Comparison of ENCODE assay signal across 8 mouse cellular contexts in genomic region chrX:101638856-101639255, GRCm38 (mm10). TPM values are rescaled to one million over a fixed set of nuclear protein-coding genes. Genes with fewer than 3 reads are reported as not detected.
DNase-seq lines count a peak whose midpoint lies in the region; ATAC-seq lines count a peak whose summit lies in the region.

No protein-coding gene starts in this region.

- ATAC-seq in lung, embryonic 15.5 days (ENCODE audit: borderline replicate concordance, extremely low read depth, low FRiP score, low TSS enrichment) = no peak
- ATAC-seq in embryonic facial prominence, embryonic 13.5 days (ENCODE audit: insufficient number of reproducible peaks, insufficient read depth, low FRiP score, low TSS enrichment, low read depth) = no peak
- ATAC-seq in intestine, embryonic 15.5 days = no peak
- ATAC-seq in neural tube, embryonic 14.5 days (ENCODE audit: low read depth) = no peak

- peak overlapping the region; percentile 64; the same call in 1 of the 2 replicates for H3K4me3 ChIP-seq in lung, embryonic 15.5 days
- H3K4me3 ChIP-seq in embryonic facial prominence, embryonic 13.5 days = 0 out of 2 replicates have a peak overlapping the region, but pooled peaks have one; percentile 66
- H3K4me3 ChIP-seq in intestine, embryonic 15.5 days (replicated peaks) = no peak overlapping the region; the same call in 1 of the 2 replicates
- H3K4me3 ChIP-seq in neural tube, embryonic 14.5 days (ENCODE audit: low read depth, low read length) = peak overlapping the region; percentile 29; the same call in 1 of the 2 replicates

- no peaks in the 10 kb centered on the region for H3K9me3 ChIP-seq in lung, embryonic 15.5 days
- no peaks in the 10 kb centered on the region for H3K9me3 ChIP-seq in embryonic facial prominence, embryonic 13.5 days
- H3K9me3 ChIP-seq in intestine, embryonic 15.5 days = no peaks in the 10 kb centered on the region
- H3K9me3 ChIP-seq in neural tube, embryonic 14.5 days (ENCODE audit: control insufficient read depth, low read length) = no peaks in the 10 kb centered on the region

- H3K27ac ChIP-seq in lung, embryonic 15.5 days = 0 out of 2 replicates have a peak overlapping the region, but pooled peaks have one; percentile 41
- H3K27ac ChIP-seq in embryonic facial prominence, embryonic 13.5 days = peak overlapping the region; percentile 87; the same call in 1 of the 2 replicates
- H3K27ac ChIP-seq in intestine, embryonic 15.5 days = no peak overlapping the region; the same call in 1 of the 2 replicates
- H3K27ac ChIP-seq in neural tube, embryonic 14.5 days (ENCODE audit: low read depth, low read length) = no peak overlapping the region

- peaks cover 22% of the 10 kb centered on the region; the same call in 1 of the 2 replicates for H3K27me3 ChIP-seq in lung, embryonic 15.5 days
- H3K27me3 ChIP-seq in embryonic facial prominence, embryonic 13.5 days = peaks cover 44% of the 10 kb centered on the region
- H3K27me3 ChIP-seq in intestine, embryonic 15.5 days (replicated peaks) = no peaks in the 10 kb centered on the region
- no peaks in the 10 kb centered on the region; the same call in 1 of the 2 replicates for H3K27me3 ChIP-seq in neural tube, embryonic 14.5 days (ENCODE audit: control insufficient read depth, insufficient read depth, low read length)

- peak overlapping the region; percentile 49 for H3K4me2 ChIP-seq in lung, embryonic 15.5 days
- peak overlapping the region; percentile 51 for H3K4me2 ChIP-seq in embryonic facial prominence, embryonic 13.5 days
- H3K4me2 ChIP-seq in intestine, embryonic 15.5 days (replicated peaks) = peak overlapping the region; percentile 45
- peak overlapping the region; percentile 46 for H3K4me2 ChIP-seq in neural tube, embryonic 14.5 days (ENCODE audit: low read depth, low read length)

- DNase-seq in lung, postnatal 14 days = no peak
- no peak for DNase-seq in ovary, postnatal 14 days (ENCODE audit: low spot score)
- DNase-seq in frontal cortex, adult 2 months (ENCODE audit: extremely low spot score in 1 of 2, low spot score in 1 of 2) = no peak
- no peak for DNase-seq in layer of hippocampus, adult 11-12 months (ENCODE audit: low spot score)

- 22% methylated on average over 3 of the region's 3 CpGs for WGBS in lung, embryonic 15.5 days
- WGBS in embryonic facial prominence, embryonic 13.5 days = 32% methylated on average over 3 of the region's 3 CpGs
- 24% methylated on average over 3 of the region's 3 CpGs for WGBS in intestine, embryonic 15.5 days
- WGBS in neural tube, embryonic 14.5 days = 18% methylated on average over 3 of the region's 3 CpGs

- H3K36me3 ChIP-seq in lung, embryonic 15.5 days = no peaks in the 10 kb centered on the region
- H3K36me3 ChIP-seq in embryonic facial prominence, embryonic 13.5 days = no peaks in the 10 kb centered on the region
- H3K36me3 ChIP-seq in intestine, embryonic 15.5 days = no peaks in the 10 kb centered on the region
- H3K36me3 ChIP-seq in neural tube, embryonic 14.5 days (ENCODE audit: control insufficient read depth, insufficient read depth, low read length) = no peaks in the 10 kb centered on the region

- H3K9ac ChIP-seq in lung, embryonic 15.5 days = peak overlapping the region; percentile 44; the same call in 1 of the 2 replicates
- peak overlapping the region; percentile 58 for H3K9ac ChIP-seq in embryonic facial prominence, embryonic 13.5 days
- H3K9ac ChIP-seq in intestine, embryonic 15.5 days = no peak overlapping the region
- H3K9ac ChIP-seq in neural tube, embryonic 14.5 days (replicated peaks; ENCODE audit: low read depth, low read length) = no peak overlapping the region

- 0 out of 2 replicates have a peak, but pooled peaks cover 8% of the 10 kb centered on the region for H3K4me1 ChIP-seq in lung, embryonic 15.5 days
- peaks cover 8% of the 10 kb centered on the region; the same call in 1 of the 2 replicates for H3K4me1 ChIP-seq in embryonic facial prominence, embryonic 13.5 days
- H3K4me1 ChIP-seq in intestine, embryonic 15.5 days (replicated peaks) = no peaks in the 10 kb centered on the region
- H3K4me1 ChIP-seq in neural tube, embryonic 14.5 days (ENCODE audit: control insufficient read depth, insufficient read depth, low read length) = no peaks in the 10 kb centered on the region

RNA-seq across cellular contexts. Expression of gene Ogt, which starts 1.0 kb away (rescaled TPM):
- 128 and 134 TPM in 2 replicates for polyA plus RNA-seq in lung, embryonic 15.5 days (2015; fragmentation: Nextera tagmentation; extraction: Ambion mirVana)
- polyA plus RNA-seq in embryonic facial prominence, embryonic 13.5 days (2015; fragmentation: Nextera tagmentation; extraction: Ambion mirVana) = 179 and 208 TPM in 2 replicates
- 111 and 117 TPM in 2 replicates for polyA plus RNA-seq in intestine, embryonic 15.5 days (2015; fragmentation: Nextera tagmentation; extraction: Ambion mirVana)
- polyA plus RNA-seq in neural tube, embryonic 14.5 days (2014; fragmentation: Nextera tagmentation; extraction: Ambion mirVana) = 273 and 274 TPM in 2 replicates
- polyA plus RNA-seq in frontal cortex, adult 2 months (2012; rRNA removed) = 360 and 403 TPM in 2 replicates

Comparison
In these comparisons a context has a peak if more than half of its experiments do, and no peak if none do; other contexts are left out.
1. H3K27ac ChIP-seq: peak in lung, embryonic 15.5 days (single experiment) and embryonic facial prominence, embryonic 13.5 days (single experiment); none in intestine, embryonic 15.5 days (single experiment) and neural tube, embryonic 14.5 days (single experiment).
2. H3K9ac ChIP-seq: peak in lung, embryonic 15.5 days (single experiment) and embryonic facial prominence, embryonic 13.5 days (single experiment); none in intestine, embryonic 15.5 days (single experiment) and neural tube, embryonic 14.5 days (single experiment).
3. Peak in every context shown above with its lines, with median percentiles within 50 percentile points of each other: H3K4me2 ChIP-seq.